Mouse (Mus musculus) frontal cortex, adult (tissue): ENCODE data around the gene Krtap5-4.
"Not testable (repeated sequence)": the region's sequence is repeated elsewhere in the genome, so short reads cannot be mapped to it uniquely, and the experiment has no call there.

Experiments
- ATAC-seq: cut with Nextera tagmentation; 2 replicates; pipeline ENCODE4 v1.9.2; 2017; ENCODE audit warnings: mild to moderate bottlenecking, moderate library complexity, mixed read lengths; ENCODE audit not compliant: low TSS enrichment

The Krtap5-4 gene

DNA sequence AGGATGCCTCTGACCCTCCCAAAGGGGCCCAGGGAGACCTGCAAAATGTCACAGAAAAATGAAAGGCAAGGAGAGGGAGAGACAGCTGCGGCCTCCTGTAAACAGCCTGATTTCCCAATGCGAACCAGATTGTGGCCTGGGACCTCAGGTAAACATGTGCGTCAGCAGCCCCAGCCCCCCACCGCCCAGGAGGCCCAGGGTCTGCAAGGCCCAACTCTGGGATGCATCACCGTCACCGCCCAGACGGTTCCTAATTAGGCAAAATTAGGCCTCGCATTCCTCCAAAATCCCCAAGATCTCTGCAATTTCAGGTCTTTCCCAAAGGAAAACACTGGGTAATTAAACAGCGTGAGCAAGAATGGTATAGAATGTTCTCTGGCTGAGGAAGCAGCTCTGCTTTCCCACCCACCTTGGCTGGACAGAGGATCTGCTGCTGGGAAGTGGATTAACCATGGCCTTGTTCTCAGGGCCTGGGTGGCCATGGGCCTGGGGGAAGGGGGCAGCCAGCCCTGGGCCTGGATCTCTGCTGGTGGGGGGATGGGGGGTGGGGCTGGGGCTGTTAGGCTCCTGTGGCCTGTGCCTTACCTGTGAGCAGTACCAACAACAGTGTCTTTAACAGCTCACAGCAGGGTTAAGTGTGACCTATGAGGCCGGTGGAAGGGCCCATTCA is 18.4 kb downstream of the Krtap5-4 start:
- ATAC-seq: not testable (repeated sequence)

DNA sequence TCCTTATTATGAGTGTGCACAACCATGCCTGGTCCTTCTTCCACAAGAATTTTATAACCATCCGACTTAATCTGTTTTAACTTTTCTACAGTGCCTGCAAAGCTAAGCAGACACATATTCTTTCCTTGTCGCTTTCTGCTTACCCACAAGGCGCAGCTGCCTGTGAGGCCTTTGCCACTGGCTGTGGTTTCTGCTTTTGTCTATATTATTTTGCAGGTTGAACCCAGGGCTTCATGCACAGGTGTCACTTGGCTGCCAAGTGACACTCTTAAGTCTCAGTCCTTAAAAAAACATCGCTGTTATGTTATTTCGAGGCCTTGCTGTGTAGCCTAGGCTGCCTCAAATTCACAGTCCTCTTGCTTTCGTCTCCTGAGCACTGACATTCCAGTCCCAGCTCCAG is 19.3 kb downstream of the Krtap5-4 start:
- ATAC-seq: no peak

DNA sequence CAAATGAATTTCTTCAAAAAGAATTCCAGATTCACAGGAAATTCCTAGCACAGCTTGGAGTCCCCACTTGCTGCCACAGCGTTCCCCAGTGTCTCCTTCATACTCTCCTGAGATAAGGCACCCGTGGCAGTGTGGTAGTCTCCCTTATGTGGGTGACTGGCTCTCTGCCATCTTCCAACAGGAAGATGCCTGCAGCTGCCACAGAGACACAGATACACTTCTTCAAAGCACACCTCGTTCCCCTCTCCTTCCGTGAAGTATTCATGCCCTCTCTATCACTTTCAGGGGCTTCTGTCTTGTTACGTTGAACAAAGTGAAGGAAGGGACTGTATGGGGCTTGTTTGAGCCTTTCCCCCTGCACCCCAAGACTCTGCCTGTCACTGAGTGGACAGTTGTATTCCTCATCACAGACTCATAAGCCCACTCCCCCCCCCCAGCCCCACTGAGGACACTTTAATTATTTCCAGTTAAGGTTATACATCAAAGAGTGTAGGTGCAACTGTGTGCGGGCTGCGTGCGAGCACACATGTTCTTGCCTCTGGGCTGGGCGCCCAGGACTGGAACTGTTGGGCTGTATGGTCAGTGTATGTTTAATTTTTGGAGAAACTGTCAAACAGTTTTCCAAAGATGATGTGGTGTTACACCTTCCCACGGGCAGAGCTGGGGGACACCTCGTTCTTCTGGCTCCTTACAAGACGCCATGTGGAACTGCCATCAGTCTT is 20.2 kb downstream of the Krtap5-4 start:
- ATAC-seq: no peak

DNA sequence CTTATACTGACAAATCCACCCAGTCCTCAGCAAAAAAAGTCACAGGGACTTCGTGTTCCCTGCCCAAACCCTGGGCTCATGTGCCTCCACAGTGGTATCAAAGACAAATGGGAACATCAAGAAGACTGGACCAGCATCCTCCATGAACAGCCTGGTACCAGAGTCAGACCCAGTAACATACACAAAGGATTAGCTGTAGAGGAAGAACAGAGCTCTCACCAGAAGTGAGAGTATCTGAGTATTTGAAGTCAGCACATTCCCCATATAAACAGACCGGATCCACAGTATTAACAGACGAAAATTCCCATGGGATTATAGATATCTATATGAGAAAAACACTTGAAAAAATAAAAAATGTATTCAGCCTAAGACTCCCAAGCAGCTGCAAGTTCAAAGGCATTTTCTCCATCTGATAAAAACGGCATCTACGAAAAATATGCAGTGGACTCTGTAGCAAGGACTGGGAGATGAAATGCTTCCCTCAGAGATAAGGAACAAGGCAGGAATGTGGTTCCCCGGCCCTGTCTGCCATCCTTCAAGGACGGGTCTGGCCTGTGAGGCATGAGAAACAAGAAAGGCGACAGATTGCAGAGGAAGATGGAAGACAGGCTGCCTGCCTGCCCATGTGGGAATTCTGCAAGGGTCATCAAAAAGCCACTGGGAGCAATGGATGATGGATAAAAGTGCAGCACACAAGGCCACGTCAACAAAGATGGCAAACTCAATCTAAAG is 23.5 kb downstream of the Krtap5-4 start:
- no peak for ATAC-seq

DNA sequence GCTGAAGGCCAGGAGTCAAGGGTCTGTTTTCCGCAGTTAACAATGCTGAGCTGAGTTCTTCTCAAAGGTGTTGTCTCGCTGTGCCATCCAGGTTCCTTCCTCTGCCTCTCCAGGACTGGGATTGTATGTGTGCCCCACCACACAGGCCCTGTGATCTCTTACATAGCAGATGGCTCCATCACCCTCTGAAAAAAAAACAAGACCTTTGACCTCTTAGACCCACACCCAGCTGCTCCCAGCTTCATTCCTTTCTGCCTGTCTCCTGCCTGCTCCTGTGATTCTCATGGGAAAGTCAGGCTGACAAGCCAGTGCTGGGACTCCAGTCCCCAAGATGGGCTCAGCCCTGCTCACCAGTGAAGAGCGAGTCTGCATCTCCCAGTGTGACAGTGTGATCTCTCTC is 25.2 kb downstream of the Krtap5-4 start:
- no peak for ATAC-seq

DNA sequence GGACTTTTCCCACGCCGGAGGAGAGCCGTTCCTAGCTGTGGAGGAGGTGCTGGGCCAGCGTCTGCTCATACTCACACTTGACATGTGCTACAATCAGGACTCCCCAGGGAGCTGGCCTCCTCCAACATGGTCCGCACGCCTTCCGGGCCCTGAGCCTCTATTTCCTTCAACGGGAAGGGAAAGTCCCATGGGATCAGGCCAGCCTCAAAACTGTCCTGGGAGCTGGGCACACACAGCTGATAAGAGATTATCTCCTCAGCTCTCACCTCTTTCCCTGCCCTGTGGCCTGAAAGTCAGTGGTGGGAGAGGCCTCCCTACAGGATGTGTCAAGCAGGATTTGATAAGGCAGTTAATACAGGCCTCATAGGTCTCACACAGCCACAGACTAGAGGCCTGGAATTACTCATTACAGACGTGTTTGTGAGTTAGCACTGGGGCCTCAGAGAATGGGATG is 26.9 kb downstream of the Krtap5-4 start:
- no peak for ATAC-seq

- ATAC-seq: no peak
Measured at GRCm38 (mm10) chr7:142331281-142331680, 27.9 kb downstream of the Krtap5-4 start.

DNA sequence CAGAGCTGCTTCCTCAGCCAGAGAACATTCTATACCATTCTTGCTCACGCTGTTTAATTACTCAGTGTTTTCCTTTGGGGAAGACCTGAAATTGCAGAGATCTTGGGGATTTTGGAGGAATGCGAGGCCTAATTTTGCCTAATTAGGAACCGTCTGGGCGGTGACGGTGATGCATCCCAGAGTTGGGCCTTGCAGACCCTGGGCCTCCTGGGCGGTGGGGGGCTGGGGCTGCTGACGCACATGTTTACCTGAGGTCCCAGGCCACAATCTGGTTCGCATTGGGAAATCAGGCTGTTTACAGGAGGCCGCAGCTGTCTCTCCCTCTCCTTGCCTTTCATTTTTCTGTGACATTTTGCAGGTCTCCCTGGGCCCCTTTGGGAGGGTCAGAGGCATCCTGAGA is 29.4 kb downstream of the Krtap5-4 start:
- ATAC-seq: not testable (repeated sequence)

- peak; percentile 91 for ATAC-seq
Measured at GRCm38 (mm10) chr7:142334246-142334645, 30.9 kb downstream of the Krtap5-4 start.

DNA sequence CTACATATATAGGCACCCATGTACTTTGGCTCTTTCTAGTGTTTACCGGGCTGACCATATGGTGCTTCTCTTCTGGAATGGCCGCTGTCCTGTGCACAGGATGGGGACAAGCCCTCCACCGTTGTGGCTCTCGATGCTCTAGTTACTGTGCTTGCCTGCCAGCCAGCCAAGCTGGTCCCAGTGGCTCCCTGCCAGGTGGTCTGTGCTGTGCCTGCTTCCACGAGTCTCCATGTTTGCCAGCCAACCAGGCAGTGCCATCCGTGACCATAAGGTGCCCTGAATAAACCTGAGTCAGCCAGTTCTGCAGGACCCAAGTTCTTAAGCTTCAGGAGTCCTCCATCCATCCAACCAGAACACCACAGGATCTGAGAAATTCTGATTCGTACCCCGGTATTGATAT is 31.8 kb downstream of the Krtap5-4 start:
- ATAC-seq: no peak

DNA sequence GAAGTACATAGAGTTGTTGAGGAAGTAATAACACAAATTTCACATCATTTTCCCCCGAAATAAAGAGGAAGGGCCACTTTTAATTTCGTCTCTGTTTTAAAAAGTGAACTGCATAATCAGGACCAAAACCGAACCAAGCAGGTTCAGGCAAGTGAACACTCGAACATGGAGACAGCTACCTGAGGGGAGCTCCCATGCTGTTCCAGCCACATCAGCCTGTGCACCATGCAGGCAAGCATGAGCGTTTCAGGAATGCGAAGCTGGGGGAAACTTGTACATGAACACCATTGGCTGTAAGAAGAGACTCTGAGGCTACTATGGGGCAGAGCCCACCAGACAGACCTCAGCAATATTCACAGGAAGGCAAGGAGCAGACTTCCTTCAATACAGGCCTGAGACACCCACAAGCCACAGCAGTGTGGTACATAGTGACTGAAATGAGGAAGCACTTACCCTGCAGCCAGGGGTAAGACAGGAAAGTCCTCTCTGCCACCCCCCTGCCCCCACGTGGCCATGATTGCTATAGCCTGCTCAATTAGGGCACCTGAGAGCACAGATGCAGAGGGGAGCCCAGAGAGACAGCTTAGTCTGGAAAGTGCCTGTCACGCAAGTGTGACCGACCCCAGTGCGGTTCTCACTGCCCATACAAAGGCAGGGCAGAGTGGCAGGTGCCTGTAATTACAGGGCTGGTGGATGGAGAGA is 37.1 kb downstream of the Krtap5-4 start:
- ATAC-seq: no peak; the same call in 1 of the 2 replicates

DNA sequence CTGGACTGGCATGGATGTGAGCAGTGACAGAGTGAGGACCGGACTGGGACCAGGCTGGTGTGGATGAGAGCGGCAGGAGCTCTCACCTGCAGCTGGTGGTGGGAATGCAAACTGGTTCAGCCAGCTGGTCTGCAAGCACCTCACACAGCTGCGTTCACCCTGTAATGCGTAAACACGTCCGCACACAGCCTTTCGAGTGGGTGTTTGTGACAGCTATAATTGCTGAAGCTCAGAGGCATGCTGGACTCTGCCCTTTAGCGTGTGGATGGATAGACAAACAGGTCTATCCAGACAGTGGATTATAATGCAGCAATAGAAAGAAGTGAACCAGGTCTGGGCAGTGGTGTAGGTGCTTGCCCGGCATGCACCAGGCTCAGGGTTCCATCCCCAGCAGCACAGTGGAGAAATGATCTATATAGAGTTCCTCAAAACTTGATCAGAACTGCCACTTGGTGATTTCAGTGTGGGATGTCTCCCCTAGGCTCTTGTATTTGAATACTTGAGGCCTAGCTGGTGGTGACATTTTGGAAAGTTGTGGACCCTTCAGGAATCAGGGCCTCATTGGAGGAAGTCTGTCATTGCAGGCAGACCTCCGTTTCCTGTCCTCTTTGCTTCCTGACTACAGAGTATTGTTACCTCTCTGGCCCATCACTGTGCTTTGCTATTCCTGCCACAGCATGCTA is 38.4 kb downstream of the Krtap5-4 start:
- no peak for ATAC-seq

DNA sequence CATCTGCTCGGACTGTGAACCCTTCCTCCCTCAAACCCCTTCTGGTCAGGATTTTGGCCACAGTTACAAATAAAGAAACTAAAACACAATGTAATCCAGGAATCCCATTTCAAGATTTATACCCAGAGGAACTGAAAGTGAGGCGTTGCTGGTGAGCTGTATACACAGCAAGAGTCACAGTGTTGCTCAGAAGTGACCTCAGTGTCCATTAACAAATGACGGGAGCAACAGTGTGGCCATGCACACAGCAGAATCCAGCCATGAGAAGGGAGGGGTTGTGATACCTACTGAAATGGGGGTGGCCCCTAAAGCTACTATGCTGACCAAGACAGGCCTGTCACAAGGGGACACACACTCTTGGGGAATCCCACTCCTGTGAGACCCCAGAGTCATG is 38.9 kb downstream of the Krtap5-4 start:
- ATAC-seq: no peak

- ATAC-seq: no peak
Measured at GRCm38 (mm10) chr7:142347542-142347941, 44.2 kb downstream of the Krtap5-4 start.

DNA sequence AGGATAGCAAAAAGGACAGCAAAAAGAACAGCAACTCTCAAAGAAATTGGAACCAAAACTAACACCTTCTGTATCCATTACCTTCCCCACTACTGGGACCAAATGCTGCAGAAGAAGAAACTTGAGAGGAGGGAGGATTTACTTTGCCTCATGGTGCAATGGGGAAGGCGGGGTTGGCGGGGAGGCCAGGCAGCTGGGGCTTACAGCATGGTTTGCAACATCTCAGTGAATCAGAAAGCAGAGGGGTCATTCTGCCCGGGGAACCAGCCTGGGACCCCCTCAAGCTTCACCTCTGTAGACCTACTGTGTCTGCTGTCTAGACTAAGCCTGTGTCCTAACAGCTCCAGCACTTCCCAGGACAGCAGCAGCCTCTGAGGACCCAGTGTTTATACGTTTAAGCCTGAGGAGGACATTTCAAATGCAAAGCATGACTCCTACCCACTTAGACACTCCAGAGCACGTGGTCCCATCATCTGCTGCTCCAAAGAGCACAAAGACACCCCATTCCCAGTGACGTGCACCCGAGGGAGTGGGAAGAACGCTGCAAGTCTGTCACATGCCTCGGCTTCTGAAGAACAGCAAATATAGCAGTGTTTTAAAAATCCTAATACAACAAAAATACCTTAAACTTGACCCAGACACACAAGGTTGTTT is 46.1 kb downstream of the Krtap5-4 start:
- ATAC-seq: peak; percentile 95

- ATAC-seq: no peak
Measured at GRCm38 (mm10) chr7:142351569-142351968, 48.2 kb downstream of the Krtap5-4 start.

- no peak for ATAC-seq
Measured at GRCm38 (mm10) chr7:142353854-142354253, 50.5 kb downstream of the Krtap5-4 start.
